In the genomic region with DNA sequence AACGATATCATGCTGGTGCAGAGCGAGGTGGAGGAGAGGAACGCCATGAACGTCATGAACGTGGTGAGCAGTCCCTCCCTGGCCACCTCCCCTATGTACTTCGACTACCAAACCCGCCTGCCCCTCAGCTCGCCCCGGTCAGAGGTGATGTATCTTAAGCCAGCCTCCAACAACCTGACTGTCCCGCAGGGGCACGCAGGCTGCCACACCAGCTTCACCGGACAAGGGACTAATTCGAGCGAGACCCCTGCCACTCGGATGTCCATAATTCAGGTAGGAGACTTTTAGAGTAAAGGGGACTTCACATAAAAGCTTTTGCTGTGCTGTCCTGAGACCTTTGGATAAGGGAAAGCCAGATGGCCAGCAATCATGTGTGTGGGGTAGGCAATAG, we compare ENCODE assay signal across 8 mouse cellular contexts. TPM values are rescaled to one million over a fixed set of nuclear protein-coding genes. Genes with fewer than 3 reads are reported as not detected.
DNase-seq lines count a peak whose midpoint lies in the region; ATAC-seq and TF ChIP-seq lines count a peak whose summit lies in the region.

No protein-coding gene starts in this region.

- no peaks in the 10 kb centered on the region for H3K36me3 ChIP-seq in neural tube, embryonic 11.5 days (ENCODE audit: control insufficient read depth, insufficient read depth, low read length)
- H3K36me3 ChIP-seq in hindbrain, embryonic 10.5 days: no peaks in the 10 kb centered on the region
- H3K36me3 ChIP-seq in limb, embryonic 13.5 days: no peaks in the 10 kb centered on the region
- H3K36me3 ChIP-seq in stomach, postnatal 0 days (ENCODE audit: control insufficient read depth, insufficient read depth, low read length): no peaks in the 10 kb centered on the region

- no peak for TF ChIP-seq CTCF in stomach, postnatal 0 days (IDR thresholded peaks at IDR 0.05; ENCODE audit: low read depth)

- WGBS in neural tube, embryonic 11.5 days: under 1% methylated on average over 15 of the region's 15 CpGs
- 3% methylated on average over 15 of the region's 15 CpGs for WGBS in hindbrain, embryonic 10.5 days
- 2% methylated on average over 15 of the region's 15 CpGs for WGBS in limb, embryonic 13.5 days
- WGBS in stomach, postnatal 0 days: 4% methylated on average over 15 of the region's 15 CpGs

- DNase-seq in neural tube, embryonic 11.5 days (ENCODE audit: low spot score): no peak
- no peak for DNase-seq in neural tube, embryonic 10.5 days (ENCODE audit: extremely low spot score, low spot score)
- no peak for DNase-seq in hindbrain, embryonic 10.5 days (ENCODE audit: low spot score)
- peak; percentile 11 for DNase-seq in stomach, postnatal 0 days (ENCODE audit: low spot score)
- no peak for DNase-seq in layer of hippocampus, adult 18-20 months (ENCODE audit: low spot score in 2 of 2)
- DNase-seq in left cerebral cortex, postnatal 4 days: no peak

- peak overlapping the region; percentile 93 for H3K4me2 ChIP-seq in neural tube, embryonic 11.5 days (ENCODE audit: low read depth)
- H3K4me2 ChIP-seq in limb, embryonic 13.5 days (replicated peaks): peak overlapping the region; percentile 89
- H3K4me2 ChIP-seq in stomach, postnatal 0 days (replicated peaks; ENCODE audit: low read depth): peak overlapping the region; percentile 80

- no peak overlapping the region for H3K9ac ChIP-seq in neural tube, embryonic 11.5 days (ENCODE audit: low read length)
- H3K9ac ChIP-seq in limb, embryonic 13.5 days: 0 out of 2 replicates have a peak overlapping the region, but pooled peaks have one; percentile 51
- peak overlapping the region; percentile 8; the same call in 1 of the 2 replicates for H3K9ac ChIP-seq in stomach, postnatal 0 days (ENCODE audit: low read length)

- H3K27ac ChIP-seq in neural tube, embryonic 11.5 days (ENCODE audit: low read depth, low read length): no peak overlapping the region
- no peak overlapping the region for H3K27ac ChIP-seq in hindbrain, embryonic 10.5 days
- H3K27ac ChIP-seq in limb, embryonic 13.5 days: no peak overlapping the region
- H3K27ac ChIP-seq in stomach, postnatal 0 days (replicated peaks): no peak overlapping the region

- peaks cover 29% of the 10 kb centered on the region for H3K27me3 ChIP-seq in neural tube, embryonic 11.5 days (ENCODE audit: control insufficient read depth, insufficient read depth, low read length)
- peaks cover 41% of the 10 kb centered on the region for H3K27me3 ChIP-seq in hindbrain, embryonic 10.5 days (ENCODE audit: insufficient read depth, poor library complexity, severe bottlenecking)
- H3K27me3 ChIP-seq in limb, embryonic 13.5 days: peaks cover 52% of the 10 kb centered on the region
- H3K27me3 ChIP-seq in stomach, postnatal 0 days (ENCODE audit: control insufficient read depth, insufficient read depth, low read length): peaks cover 16% of the 10 kb centered on the region; the same call in 1 of the 2 replicates

- H3K4me1 ChIP-seq in neural tube, embryonic 11.5 days (ENCODE audit: control insufficient read depth, insufficient read depth, low read length): peaks cover 3% of the 10 kb centered on the region; the same call in 1 of the 2 replicates
- H3K4me1 ChIP-seq in hindbrain, embryonic 10.5 days (replicated peaks): peaks cover 34% of the 10 kb centered on the region
- peaks cover 32% of the 10 kb centered on the region for H3K4me1 ChIP-seq in limb, embryonic 13.5 days
- 0 out of 2 replicates have a peak, but pooled peaks cover 2% of the 10 kb centered on the region for H3K4me1 ChIP-seq in stomach, postnatal 0 days (replicated peaks; ENCODE audit: control insufficient read depth, insufficient read depth)

- no peaks in the 10 kb centered on the region for H3K9me3 ChIP-seq in neural tube, embryonic 11.5 days (ENCODE audit: control insufficient read depth, low read length)
- H3K9me3 ChIP-seq in hindbrain, embryonic 10.5 days: no peaks in the 10 kb centered on the region
- H3K9me3 ChIP-seq in limb, embryonic 13.5 days: no peaks in the 10 kb centered on the region
- H3K9me3 ChIP-seq in stomach, postnatal 0 days (ENCODE audit: control insufficient read depth, low read length): no peaks in the 10 kb centered on the region

- TF ChIP-seq EP300 in stomach, postnatal 0 days (optimal IDR thresholded peaks at IDR 0.05): no peak

- ATAC-seq in neural tube, embryonic 11.5 days (ENCODE audit: insufficient read depth, low FRiP score, low TSS enrichment): no peak
- ATAC-seq in limb, embryonic 13.5 days (ENCODE audit: low FRiP score, low read depth): no peak
- no peak for ATAC-seq in stomach, postnatal 0 days (ENCODE audit: low FRiP score, low TSS enrichment)
- no peak for ATAC-seq in granulocyte monocyte progenitor cell, adult 5-6 weeks (replicated peaks; ENCODE audit: poor library complexity, severe bottlenecking)

- intact Hi-C loops in left cerebral cortex, postnatal 4 days (cut with DNase I): loop anchor here (5.0 kb wide), 1 partner anchor 1454 kb away; no protein-coding TSS in a partner anchor

- H3K4me3 ChIP-seq in neural tube, embryonic 11.5 days (ENCODE audit: low read depth, low read length): peak overlapping the region; percentile 57
- peak overlapping the region; percentile 69 for H3K4me3 ChIP-seq in hindbrain, embryonic 10.5 days
- H3K4me3 ChIP-seq in limb, embryonic 13.5 days: peak overlapping the region; percentile 59
- peak overlapping the region; percentile 50 for H3K4me3 ChIP-seq in stomach, postnatal 0 days (ENCODE audit: low read depth, low read length)

RNA-seq across cellular contexts. Expression of gene Pcdh17, which starts 5.0 kb away (rescaled TPM):
- polyA plus RNA-seq in neural tube, embryonic 11.5 days (2014; fragmentation: Nextera tagmentation; extraction: Ambion mirVana): 8.6 and 8.7 TPM in 2 replicates
- polyA plus RNA-seq in hindbrain, embryonic 10.5 days (2016; fragmentation: Nextera tagmentation; extraction: Ambion mirVana): 4.5 and 6.8 TPM in 2 replicates
- 8.6 and 8.9 TPM in 2 replicates for polyA plus RNA-seq in limb, embryonic 13.5 days (2015; fragmentation: Nextera tagmentation; extraction: Ambion mirVana)
- polyA plus RNA-seq in stomach, postnatal 0 days (2015; fragmentation: Nextera tagmentation; extraction: Ambion mirVana): 2.4 and 2.5 TPM in 2 replicates
- total RNA-seq in granulocyte monocyte progenitor cell, adult 5-6 weeks (2014; fragmentation: Nextera tagmentation): not detected in 2 replicates
- under 0.01 and 0.10 TPM in 2 replicates for total RNA-seq in granulocyte monocyte progenitor cell, adult 5-6 weeks (2017)
- 10 to 100 TPM; 39.6 to 41.7 TPM for total RNA-seq in layer of hippocampus, adult 18-20 months (2021)
- total RNA-seq in left cerebral cortex, postnatal 4 days (2021): 10 to 100 TPM; 57.5 to 61.8 TPM
